Mouse (Mus musculus): Measurements from ENCODE around the gene Gm30191. TPM values are rescaled to one million over a fixed set of nuclear protein-coding genes. Genes with fewer than 3 reads are reported as not detected.

Gm30191 gene
- polyA plus RNA-seq, 1 experiment, result not detected

DNA sequence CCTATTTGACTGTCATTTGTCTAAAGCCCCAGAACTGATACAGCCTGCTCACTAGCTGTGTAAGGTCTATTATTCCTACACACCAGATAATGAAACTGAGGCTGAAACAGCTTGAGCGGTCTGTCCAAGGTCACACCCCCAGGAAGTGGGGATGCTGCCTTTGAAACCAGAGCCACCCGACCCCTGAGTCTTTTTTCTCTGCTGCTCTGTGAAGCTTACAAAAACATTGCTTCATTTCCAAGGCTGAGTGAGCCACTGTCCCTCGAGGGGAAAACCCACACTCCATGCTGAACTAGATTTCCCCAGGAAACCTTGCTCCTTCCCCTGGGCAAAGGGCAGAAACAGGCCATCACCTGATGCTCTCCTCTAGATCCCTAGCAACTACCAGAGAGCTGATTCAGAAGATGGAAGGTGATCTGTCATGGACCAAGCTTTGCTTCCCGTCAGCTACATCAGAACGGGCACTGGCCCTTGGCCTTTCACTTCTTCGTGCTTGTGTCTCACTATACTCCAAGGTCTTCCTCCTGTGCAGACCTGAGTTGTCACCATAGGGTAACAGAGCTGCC is 40.2 kb upstream of the Gm30191 start:
- no peaks in the 10 kb centered on the region for H3K36me3 ChIP-seq (ENCODE audit: control insufficient read depth, insufficient read depth)

DNA sequence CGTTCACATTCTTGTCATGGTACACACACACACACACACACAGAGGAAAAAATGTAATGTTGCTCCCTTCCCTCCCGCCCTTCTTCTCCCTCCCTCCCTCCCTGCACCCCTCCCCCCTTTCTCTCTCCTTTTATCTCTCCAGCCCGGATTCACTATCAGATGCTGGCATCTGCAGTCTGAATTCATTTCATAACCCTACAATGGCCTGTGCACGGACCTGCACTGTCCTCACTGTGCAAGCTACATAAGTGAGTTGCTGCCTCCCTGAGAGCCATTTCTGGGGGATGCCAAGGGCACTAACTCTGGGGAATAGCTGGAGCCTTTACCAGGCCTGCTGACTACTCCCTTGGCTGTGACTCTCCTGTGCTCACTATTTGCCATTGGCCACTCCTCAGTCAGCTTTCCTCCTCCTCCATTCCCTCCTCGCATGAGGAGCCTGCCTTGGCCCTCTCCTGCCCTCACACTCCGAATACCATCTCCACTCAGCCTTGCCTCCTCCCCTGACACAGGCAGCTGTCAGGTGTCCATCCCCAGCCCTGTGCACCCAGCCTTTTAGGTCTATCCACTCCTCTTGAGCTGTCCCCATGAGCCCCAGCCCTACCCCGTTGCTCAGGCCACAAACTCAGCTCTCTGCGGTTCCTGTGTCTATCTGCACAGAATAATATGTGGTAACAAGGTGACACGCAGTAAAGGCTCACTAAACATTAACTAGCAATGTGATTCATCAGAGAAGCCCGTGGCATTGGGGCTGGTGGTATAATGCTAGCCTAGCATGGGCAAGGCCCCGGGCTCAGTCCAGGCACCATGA is 23.7 kb upstream of the Gm30191 start:
- Histone ChIP-seq H3K4me2 (ENCODE audit: low read depth) (no peak overlapping the region), H3ac (ENCODE audit: control insufficient read depth, insufficient read length) (no peak overlapping the region), H3K4me3 (no peak overlapping the region), H3K27me3 (ENCODE audit: control insufficient read depth, insufficient read depth, insufficient read length) (peaks cover 53% of the 10 kb centered on the region), H3K36me3 (ENCODE audit: control insufficient read depth, insufficient read depth) (no peaks in the 10 kb centered on the region), H3K79me2 (ENCODE audit: control insufficient read depth, insufficient read depth) (no peaks in the 10 kb centered on the region)
- TF ChIP-seq MAX (IDR thresholded peaks at IDR 0.05; ENCODE audit: low read depth) (no peak), CEBPB (IDR thresholded peaks at IDR 0.05; ENCODE audit: insufficient read depth, poor library complexity, severe bottlenecking) (no peak), USF1 (IDR thresholded peaks at IDR 0.05; ENCODE audit: low read depth) (no peak), TCF3 (IDR thresholded peaks at IDR 0.05; ENCODE audit: insufficient read length, low read depth) (no peak), REST (IDR thresholded peaks at IDR 0.05; ENCODE audit: insufficient read depth, insufficient read length) (no peak), MYOG (IDR thresholded peaks at IDR 0.05; ENCODE audit: control insufficient read depth in 1 of 3, insufficient read depth in 1 of 3, insufficient read length in 2 of 3, low read depth in 2 of 3) (no peak), POLR2A (IDR thresholded peaks at IDR 0.05; ENCODE audit: insufficient read length, low read depth) (no peak), POLR2AphosphoS2 (IDR thresholded peaks at IDR 0.05; ENCODE audit: insufficient read length, low read depth) (no peak), E2F4 (IDR thresholded peaks at IDR 0.05; ENCODE audit: insufficient read depth) (no peak), TCF12 (IDR thresholded peaks at IDR 0.05; ENCODE audit: insufficient read depth, poor library complexity, severe bottlenecking) (no peak), SRF (IDR thresholded peaks at IDR 0.05; ENCODE audit: control insufficient read depth, insufficient read length, low read depth) (no peak), MYOD1 (IDR thresholded peaks at IDR 0.05; ENCODE audit: control insufficient read depth in 1 of 3, insufficient read length in 2 of 3, low read depth in 2 of 3) (no peak)

More for the DNA sequence above, 40.2 kb upstream of the Gm30191 start:
- Histone ChIP-seq H3ac (ENCODE audit: control insufficient read depth, insufficient read length) (no peak overlapping the region), H3K4me2 (ENCODE audit: low read depth) (peak overlapping the region; percentile 24), H3K27me3 (ENCODE audit: control insufficient read depth, insufficient read depth, insufficient read length) (peaks cover 15% of the 10 kb centered on the region), H3K4me3 (no peak overlapping the region), H3K79me2 (ENCODE audit: control insufficient read depth, insufficient read depth) (no peaks in the 10 kb centered on the region)
- no peak for TF ChIP-seq MYOG (IDR thresholded peaks at IDR 0.05; ENCODE audit: control insufficient read depth in 1 of 3, insufficient read depth in 1 of 3, insufficient read length in 2 of 3, low read depth in 2 of 3)
- TF ChIP-seq REST (IDR thresholded peaks at IDR 0.05; ENCODE audit: insufficient read depth, insufficient read length), result no peak
- TF ChIP-seq POLR2AphosphoS2 (IDR thresholded peaks at IDR 0.05; ENCODE audit: insufficient read length, low read depth), result no peak

DNA sequence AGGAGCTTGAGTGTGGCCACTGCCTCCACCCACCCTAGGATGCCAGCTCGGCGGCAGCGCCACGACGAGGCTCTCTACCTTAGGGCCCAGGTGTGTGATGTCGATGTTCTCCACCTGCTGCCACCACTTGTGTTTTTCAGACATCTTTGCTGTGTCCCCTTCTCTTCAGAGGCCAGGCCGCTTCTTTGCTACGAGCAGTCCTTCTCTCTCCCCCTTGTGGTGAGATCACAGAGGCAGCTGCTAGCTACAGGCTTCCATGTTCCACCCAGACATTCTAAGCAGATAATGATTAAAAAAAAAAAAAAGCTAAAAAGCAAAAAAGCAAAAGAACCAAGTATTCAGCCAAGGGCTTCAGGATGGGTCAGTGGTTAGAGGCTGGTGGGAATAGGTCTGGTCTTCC is 19.5 kb upstream of the Gm30191 start, which contains the start of gene Catsper4:
Gene Catsper4 (minus strand): TSS at position 190 of the 400 bp plus-strand sequence.
- H3K4me3 ChIP-seq, result no peak within 1 kb of the TSS
- TF ChIP-seq CEBPB (IDR thresholded peaks at IDR 0.05; ENCODE audit: insufficient read depth, poor library complexity, severe bottlenecking), result no peak
- no peak for TF ChIP-seq MYOD1 (IDR thresholded peaks at IDR 0.05; ENCODE audit: control insufficient read depth in 1 of 3, insufficient read length in 2 of 3, low read depth in 2 of 3)
- no peak for TF ChIP-seq MAX (IDR thresholded peaks at IDR 0.05; ENCODE audit: low read depth)
- TF ChIP-seq TCF3 (IDR thresholded peaks at IDR 0.05; ENCODE audit: insufficient read length, low read depth), result no peak
- no peak for TF ChIP-seq TCF12 (IDR thresholded peaks at IDR 0.05; ENCODE audit: insufficient read depth, poor library complexity, severe bottlenecking)
- TF ChIP-seq POLR2AphosphoS2 (IDR thresholded peaks at IDR 0.05; ENCODE audit: insufficient read length, low read depth), result no peak
- TF ChIP-seq POLR2A (IDR thresholded peaks at IDR 0.05; ENCODE audit: insufficient read length, low read depth), result no peak
- TF ChIP-seq USF1 (IDR thresholded peaks at IDR 0.05; ENCODE audit: low read depth), result no peak
- TF ChIP-seq SRF (IDR thresholded peaks at IDR 0.05; ENCODE audit: control insufficient read depth, insufficient read length, low read depth), result no peak
- no peak for TF ChIP-seq MYOG (IDR thresholded peaks at IDR 0.05; ENCODE audit: control insufficient read depth in 1 of 3, insufficient read depth in 1 of 3, insufficient read length in 2 of 3, low read depth in 2 of 3)
- TF ChIP-seq E2F4 (IDR thresholded peaks at IDR 0.05; ENCODE audit: insufficient read depth), result no peak
- TF ChIP-seq REST (IDR thresholded peaks at IDR 0.05; ENCODE audit: insufficient read depth, insufficient read length), result no peak
- no peak within 1 kb of the TSS for H3ac ChIP-seq (ENCODE audit: control insufficient read depth, insufficient read length)
- H3K4me2 ChIP-seq (ENCODE audit: low read depth), result no peak within 1 kb of the TSS
- H3K36me3 ChIP-seq (ENCODE audit: control insufficient read depth, insufficient read depth), result no peaks in the 10 kb centered on the region
- peaks cover 41% of the 10 kb centered on the region for H3K27me3 ChIP-seq (ENCODE audit: control insufficient read depth, insufficient read depth, insufficient read length)
- H3K79me2 ChIP-seq (ENCODE audit: control insufficient read depth, insufficient read depth), result no peaks in the 10 kb centered on the region

DNA sequence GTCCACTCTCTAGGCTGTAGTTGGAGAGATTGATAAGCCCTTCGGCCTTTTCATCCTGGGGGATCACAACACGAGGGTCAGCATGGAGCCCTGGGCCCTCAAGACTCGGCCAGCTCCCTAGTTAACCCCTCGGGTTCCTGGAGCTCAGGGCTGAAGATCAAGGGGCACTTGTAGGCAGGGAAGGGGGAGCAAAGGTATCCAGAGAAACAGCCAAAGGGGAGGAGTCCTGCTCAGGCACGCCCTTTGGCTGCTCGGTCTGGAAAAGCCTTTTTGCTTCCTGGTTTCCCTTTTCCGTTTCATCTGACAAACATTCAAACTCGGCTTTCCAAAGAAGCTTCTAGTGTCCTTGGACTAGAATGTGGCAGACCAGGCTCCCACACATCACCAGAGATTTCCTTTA is 16.3 kb upstream of the Gm30191 start:
- Histone ChIP-seq H3K4me2 (ENCODE audit: low read depth) (no peak overlapping the region), H3K79me2 (ENCODE audit: control insufficient read depth, insufficient read depth) (no peaks in the 10 kb centered on the region), H3K4me3 (no peak overlapping the region), H3K27me3 (ENCODE audit: control insufficient read depth, insufficient read depth, insufficient read length) (peaks cover 46% of the 10 kb centered on the region), H3ac (ENCODE audit: control insufficient read depth, insufficient read length) (no peak overlapping the region), H3K36me3 (ENCODE audit: control insufficient read depth, insufficient read depth) (no peaks in the 10 kb centered on the region)
- TF ChIP-seq MYOG (IDR thresholded peaks at IDR 0.05; ENCODE audit: control insufficient read depth in 1 of 3, insufficient read depth in 1 of 3, insufficient read length in 2 of 3, low read depth in 2 of 3) (no peak), MAX (IDR thresholded peaks at IDR 0.05; ENCODE audit: low read depth) (no peak), SRF (IDR thresholded peaks at IDR 0.05; ENCODE audit: control insufficient read depth, insufficient read length, low read depth) (no peak), TCF12 (IDR thresholded peaks at IDR 0.05; ENCODE audit: insufficient read depth, poor library complexity, severe bottlenecking) (no peak), POLR2A (IDR thresholded peaks at IDR 0.05; ENCODE audit: insufficient read length, low read depth) (no peak), POLR2AphosphoS2 (IDR thresholded peaks at IDR 0.05; ENCODE audit: insufficient read length, low read depth) (no peak), CEBPB (IDR thresholded peaks at IDR 0.05; ENCODE audit: insufficient read depth, poor library complexity, severe bottlenecking) (no peak), E2F4 (IDR thresholded peaks at IDR 0.05; ENCODE audit: insufficient read depth) (no peak), MYOD1 (IDR thresholded peaks at IDR 0.05; ENCODE audit: control insufficient read depth in 1 of 3, insufficient read length in 2 of 3, low read depth in 2 of 3) (no peak)

Data from myocyte (in vitro differentiated cells).